In genomic region chr2:60756218-60756617, GRCm38 (mm10) we compare ENCODE assay signal across 15 mouse cellular contexts. TPM values are rescaled to one million over a fixed set of nuclear protein-coding genes. Genes with fewer than 3 reads are reported as not detected.
"Had no signal": no experiment of that assay in that cellular context is flagged by ENCODE, and none has a peak within 500 bp of the region (broad histone marks: within the 10 kb centered on the region; RNA-seq: fewer than 3 reads in every experiment).

No protein-coding gene starts in this region.

- H3K4me1 ChIP-seq: limb, embryonic 13.5 days; midbrain, embryonic 12.5 days; neural tube, embryonic 12.5 days had no signal

- H3K4me3 ChIP-seq: limb, embryonic 13.5 days; midbrain, embryonic 12.5 days; myocyte; neural tube, embryonic 12.5 days had no signal

- H3K9ac ChIP-seq: limb, embryonic 13.5 days; liver, embryonic 14.5 days; midbrain, embryonic 12.5 days; neural tube, embryonic 12.5 days had no signal

- H3K27me3 ChIP-seq: limb, embryonic 13.5 days; midbrain, embryonic 12.5 days; neural tube, embryonic 12.5 days had no signal

- H3K9me3 ChIP-seq: limb, embryonic 13.5 days; midbrain, embryonic 12.5 days; neural tube, embryonic 12.5 days had no signal

- H3K36me3 ChIP-seq: midbrain, embryonic 12.5 days had no signal

- DNase-seq: kidney, adult 8-10 months; kidney, postnatal 25 days; lung, adult 18-20 months; retina, postnatal 1 day; right cerebral cortex, postnatal 4 days; spleen, adult 18-20 months; thymus, adult 18-20 months; thymus, postnatal 36 days had no signal

- H3K4me2 ChIP-seq: limb, embryonic 13.5 days; midbrain, embryonic 12.5 days; neural tube, embryonic 12.5 days had no signal

- H3K27ac ChIP-seq: limb, embryonic 13.5 days; liver, embryonic 14.5 days; midbrain, embryonic 12.5 days; neural tube, embryonic 12.5 days had no signal

RNA-seq across cellular contexts. Expression of gene Itgb6, which starts 33.8 kb away (rescaled TPM):
- total RNA-seq: megakaryocyte-erythroid progenitor cell, adult 5-6 weeks had no signal
- polyA plus RNA-seq: liver, adult 2 months had no signal
